Mouse (Mus musculus) layer of hippocampus, adult 11-12 months (tissue): ENCODE measurements around the gene Acsm3.

ENCODE experiments used
- DNase-seq: peaks from one replicate; pipeline ENCODE4 v3.0.0; 2022; ENCODE audit warnings: low spot score

The Acsm3 gene

DNA sequence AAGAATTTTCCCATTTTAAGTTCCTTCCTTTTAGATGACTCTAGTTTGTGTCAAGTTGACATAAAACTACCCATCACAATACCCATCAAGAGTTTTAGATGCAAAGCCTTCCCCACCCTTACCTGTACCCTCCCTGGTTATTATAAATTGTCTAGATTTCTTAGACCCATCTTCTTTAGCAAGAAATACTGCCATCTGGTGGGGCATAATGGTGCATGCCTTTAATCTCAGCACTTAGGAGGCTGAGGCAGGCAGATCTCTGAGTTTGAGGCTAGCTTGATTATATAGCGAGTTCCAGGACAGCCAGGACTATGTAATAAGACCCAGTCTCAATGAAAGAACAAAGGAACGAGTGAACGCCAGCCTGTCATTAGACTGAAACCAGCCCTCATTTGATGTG is 39.8 kb downstream of the Acsm3 start:
- no peak for DNase-seq

DNA sequence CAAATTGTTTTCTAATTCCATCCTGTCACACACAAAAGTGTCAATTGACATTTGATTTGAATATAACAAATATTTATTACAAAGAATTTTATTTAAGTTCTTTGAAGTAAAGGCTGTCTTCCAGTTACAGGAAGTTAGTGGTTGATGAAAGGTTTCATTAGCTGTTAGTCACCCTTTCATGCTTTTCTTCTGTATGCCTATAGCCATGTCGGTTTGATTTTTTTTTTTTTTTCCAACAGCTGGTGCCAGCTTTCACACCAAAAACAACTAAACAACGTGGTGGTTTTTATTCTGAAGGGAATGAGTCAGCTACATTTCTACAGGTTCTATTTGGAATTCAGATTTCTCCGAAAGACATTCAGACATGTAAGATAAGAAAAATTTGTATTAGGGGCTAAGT is 40.3 kb downstream of the Acsm3 start:
- DNase-seq, result no peak

DNA sequence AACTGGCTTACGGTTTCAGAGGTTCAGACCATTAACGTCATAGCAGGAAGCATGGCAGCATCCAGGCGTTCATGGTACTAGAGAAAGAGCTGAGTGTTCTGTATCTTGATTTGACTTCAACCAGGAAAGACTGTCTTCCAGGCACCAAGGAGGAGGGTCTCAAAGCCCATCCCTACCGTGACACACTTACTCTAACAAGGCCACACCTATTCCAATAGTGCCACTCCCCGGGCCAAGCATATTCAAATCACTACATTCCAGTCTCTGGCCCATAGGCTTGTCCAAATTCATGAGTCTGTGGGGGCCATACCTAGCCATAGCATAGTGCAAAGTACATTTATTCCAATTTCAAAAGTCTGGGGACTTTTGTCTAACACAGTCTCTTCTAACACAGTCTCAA is 46.7 kb downstream of the Acsm3 start:
- DNase-seq, result no peak

DNA sequence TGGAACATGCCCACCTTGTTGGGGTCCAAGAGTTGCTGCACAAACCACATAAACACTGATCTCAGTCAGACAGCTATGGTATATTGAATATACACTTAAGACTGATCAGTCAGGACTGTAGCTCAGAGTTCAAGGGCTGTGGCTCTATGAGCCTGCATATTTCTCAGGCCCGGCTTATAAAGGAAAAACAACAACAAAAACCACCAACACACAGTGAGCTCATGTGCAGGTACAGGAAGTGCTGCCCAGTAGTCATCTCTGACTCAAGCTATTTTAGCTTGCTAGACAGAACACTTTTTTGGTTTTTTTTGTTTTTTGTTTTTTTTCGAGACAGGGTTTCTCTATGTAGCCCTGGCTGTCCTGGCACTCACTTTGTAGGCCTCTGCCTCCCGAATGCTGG is 48.0 kb downstream of the Acsm3 start:
- DNase-seq, result no peak

DNA sequence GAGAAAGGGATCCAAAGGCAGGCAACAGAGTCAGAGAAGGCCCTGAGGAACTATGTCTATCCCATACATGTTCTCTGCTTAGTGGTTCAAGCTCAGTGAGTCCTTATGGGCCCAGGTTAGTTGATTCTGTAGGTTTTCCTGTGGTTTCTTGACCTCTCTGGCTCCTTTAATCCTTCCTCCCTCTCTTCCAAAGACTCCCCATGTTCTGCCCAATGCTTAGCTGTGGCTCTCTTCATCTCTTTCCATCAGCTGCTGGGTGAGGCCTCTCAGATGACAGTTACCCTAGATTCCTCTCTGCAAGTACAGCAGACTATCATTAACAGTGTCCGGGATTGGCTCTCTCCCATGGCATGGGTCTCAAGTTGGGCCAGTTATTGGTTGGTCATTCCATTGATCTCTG is 74.6 kb downstream of the Acsm3 start:
- no peak for DNase-seq

DNA sequence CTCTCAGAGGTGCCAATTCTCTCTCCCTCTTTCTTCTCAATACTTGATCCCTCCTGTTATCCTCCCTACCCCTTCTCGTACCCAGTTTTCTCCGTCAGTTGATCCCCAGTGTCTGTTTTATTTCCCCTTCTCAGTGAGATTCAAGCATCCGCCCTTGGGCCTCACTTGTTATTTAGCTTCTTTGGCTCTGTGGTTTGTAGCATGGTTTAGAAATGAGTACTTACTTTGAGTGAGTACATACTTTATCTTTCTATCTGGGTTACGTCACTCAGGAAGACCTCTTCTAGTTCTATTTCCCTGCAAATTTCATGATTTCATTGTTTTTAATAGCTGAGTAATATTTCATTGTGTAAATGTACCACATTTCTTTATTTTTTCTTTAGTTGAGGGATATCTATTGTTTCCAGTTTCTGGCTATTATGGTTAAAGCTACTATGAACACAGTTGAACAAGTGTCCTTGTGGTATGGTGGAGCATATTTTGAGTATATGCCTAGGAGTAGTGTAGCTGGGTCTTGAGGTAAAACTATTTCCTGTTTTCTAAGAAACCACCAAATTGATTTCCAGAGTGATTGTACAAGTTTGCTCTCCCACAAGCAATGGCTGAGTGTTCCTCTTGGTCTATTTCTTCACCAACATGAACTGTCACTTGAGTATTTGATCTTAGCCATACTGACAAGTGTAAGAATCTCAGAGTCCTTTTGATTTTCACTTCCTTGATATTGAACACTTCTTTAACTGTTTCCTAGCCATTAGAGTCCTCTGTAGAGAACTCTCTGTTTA is 75.5 kb downstream of the Acsm3 start:
- DNase-seq, result no peak
